Mouse (Mus musculus) MEL (cell line): Measurements from ENCODE around the gene Klrb1c.
A peak's percentile ranks its signal among the peaks of the same experiment; 100 is the strongest.
"Not testable (repeated sequence)": the region's sequence is repeated elsewhere in the genome, so short reads cannot be mapped to it uniquely, and the experiment has no call there.

Experiments used
- CHD2 ChIP-seq: IDR thresholded peaks from 2 replicates; pipeline ENCODE4 v1.6.1; 2011; ENCODE audit warnings: low read length, improper control_type of control experiment
- CTCF ChIP-seq, 3 experiments: IDR thresholded peaks in 2 of 3; conservative IDR thresholded peaks in 1 of 3; 2 replicates each; pipeline ENCODE4 v1.5.1; 2011 to 2012; ENCODE audit warnings: low read length in 3 of 3, low read depth in 2 of 3, mild to moderate bottlenecking in 2 of 3, improper control_type of control experiment in 1 of 3, inconsistent platforms in 1 of 3, mixed read lengths in 1 of 3, moderate library complexity in 1 of 3; ENCODE audit not compliant: control insufficient read depth in 1 of 3, insufficient read depth in 1 of 3, poor library complexity in 1 of 3, severe bottlenecking in 1 of 3
- EP300 ChIP-seq, 2 experiments: IDR thresholded peaks; 2 replicates each; pipeline ENCODE4 v1.6.1; 2011; ENCODE audit warnings: improper control_type of control experiment in 2 of 2, low read length in 2 of 2, low read depth in 1 of 2, mild to moderate bottlenecking in 1 of 2
- GABPA ChIP-seq: IDR thresholded peaks from 2 replicates; pipeline ENCODE4 v1.6.1; 2012; ENCODE audit warnings: low read depth, mild to moderate bottlenecking, inconsistent platforms, low read length, improper control_type of control experiment, moderate library complexity
- HCFC1 ChIP-seq: IDR thresholded peaks from 2 replicates; pipeline ENCODE4 v1.6.1; 2012; ENCODE audit warnings: low read depth, mild to moderate bottlenecking, inconsistent platforms, low read length, improper control_type of control experiment, moderate library complexity
- MAX ChIP-seq: IDR thresholded peaks from 2 replicates; pipeline ENCODE4 v1.6.1; 2011; ENCODE audit warnings: low read length, improper control_type of control experiment
- MAZ ChIP-seq: IDR thresholded peaks from 2 replicates; pipeline ENCODE4 v1.6.1; 2012; ENCODE audit warnings: low read depth, mild to moderate bottlenecking, inconsistent platforms, low read length, improper control_type of control experiment
- MXI1 ChIP-seq: IDR thresholded peaks from 2 replicates; pipeline ENCODE4 v1.6.1; 2011; ENCODE audit warnings: mild to moderate bottlenecking, low read depth, low read length, improper control_type of control experiment
- POLR2A ChIP-seq, 2 experiments: IDR thresholded peaks; 2 replicates each; pipeline ENCODE4 v1.6.1; 2011 to 2012; ENCODE audit warnings: low read length in 2 of 2, mild to moderate bottlenecking in 2 of 2, control low read depth in 1 of 2, improper control_type of control experiment in 1 of 2, low read depth in 1 of 2, moderate library complexity in 1 of 2; ENCODE audit not compliant: control insufficient read depth in 1 of 2, insufficient read depth in 1 of 2, poor library complexity in 1 of 2
- TAL1 ChIP-seq: IDR thresholded peaks from 2 replicates; pipeline ENCODE4 v1.6.1; 2012; ENCODE audit warnings: mild to moderate bottlenecking, inconsistent platforms, low read length, moderate library complexity, mixed read lengths

GRCm38 (mm10) chr6:128753610-128754224, 35.3 kb downstream of the Klrb1c start:
- TF ChIP-seq HCFC1; CHD2; POLR2A (IDR thresholded peaks at IDR 0.05; ENCODE audit: control insufficient read depth in 1 of 2, insufficient read depth in 1 of 2, low read depth in 1 of 2, low read length in 2 of 2, poor library complexity in 1 of 2); TAL1; MAX; GABPA; MAZ; EP300 (IDR thresholded peaks at IDR 0.05; ENCODE audit: low read depth in 1 of 2, low read length in 2 of 2); MXI1: not testable (repeated sequence)
- TF ChIP-seq CTCF (IDR thresholded peaks at IDR 0.05 in 2 of 3, conservative IDR thresholded peaks at IDR 0.05 in 1 of 3; ENCODE audit: control insufficient read depth in 1 of 3, insufficient read depth in 1 of 3, low read depth in 2 of 3, low read length in 3 of 3, poor library complexity in 1 of 3, severe bottlenecking in 1 of 3), result peak in 2 of 3 experiments; percentile 9 to 36; a peak in 4 of 6 replicates
